Mouse (Mus musculus) hindbrain, embryonic 12.5 days (tissue): ENCODE results near the gene Garnl3. TPM values are rescaled to one million over a fixed set of nuclear protein-coding genes. Genes with fewer than 3 reads are reported as not detected.
A peak's percentile ranks its signal among the peaks of the same experiment; 100 is the strongest.

ENCODE experiments used
- ATAC-seq: fragments of 200-750 bp; cut with Nextera tagmentation; 2 replicates; pipeline ENCODE4 v1.8.0; 2017; ENCODE audit warnings: moderate TSS enrichment; ENCODE audit not compliant: low FRiP score
- H3K27ac ChIP-seq: fragments of 300-500 bp; sonication (generic); 2 replicates; pipeline ENCODE4 v1.5.1; 2016; ENCODE audit warnings: mild to moderate bottlenecking
- H3K27me3 ChIP-seq: fragments of 300-500 bp; sonication (generic); 2 replicates; pipeline ENCODE4 v1.6.1; 2016; ENCODE audit warnings: mild to moderate bottlenecking
- H3K36me3 ChIP-seq: fragments of 300-500 bp; sonication (generic); 2 replicates; pipeline ENCODE4 v1.6.1; 2016; ENCODE audit warnings: mild to moderate bottlenecking
- H3K4me1 ChIP-seq: fragments of 300-500 bp; sonication (generic); 2 replicates; pipeline ENCODE4 v1.6.1; 2016
- H3K4me2 ChIP-seq: fragments of 300-500 bp; sonication (generic); replicated peaks from 2 replicates; pipeline ENCODE4 v1.6.1; 2016; ENCODE audit warnings: mild to moderate bottlenecking
- H3K4me3 ChIP-seq: fragments of 300-500 bp; sonication (generic); 2 replicates; pipeline ENCODE4 v1.5.1; 2016; ENCODE audit warnings: mild to moderate bottlenecking
- H3K9ac ChIP-seq: fragments of 300-500 bp; sonication (generic); 2 replicates; pipeline ENCODE4 v1.6.1; 2016; ENCODE audit warnings: mild to moderate bottlenecking, moderate library complexity
- H3K9me3 ChIP-seq: fragments of 300-500 bp; sonication (generic); replicated peaks from 2 replicates; pipeline ENCODE4 v1.6.1; 2016; ENCODE audit warnings: mild to moderate bottlenecking
- WGBS: fragments of 180-500 bp; shearing (Covaris S2); methylation state at CpG from one replicate; pipeline ENCODE4 v1.1.7; 2016; 5-methylcytosine and 5-hydroxymethylcytosine counted together
- polyA plus RNA-seq: library from polyadenylated mRNA; unstranded; fragments of >200 nt; fragmentation: Nextera tagmentation; extraction: Ambion mirVana; gene quantifications from 2 replicates; pipeline ENCODE4 v1.2.1, GENCODE M21; 2016

Garnl3 gene
- polyA plus RNA-seq, 1 experiment from 2014 or later, result 20.6 TPM

DNA sequence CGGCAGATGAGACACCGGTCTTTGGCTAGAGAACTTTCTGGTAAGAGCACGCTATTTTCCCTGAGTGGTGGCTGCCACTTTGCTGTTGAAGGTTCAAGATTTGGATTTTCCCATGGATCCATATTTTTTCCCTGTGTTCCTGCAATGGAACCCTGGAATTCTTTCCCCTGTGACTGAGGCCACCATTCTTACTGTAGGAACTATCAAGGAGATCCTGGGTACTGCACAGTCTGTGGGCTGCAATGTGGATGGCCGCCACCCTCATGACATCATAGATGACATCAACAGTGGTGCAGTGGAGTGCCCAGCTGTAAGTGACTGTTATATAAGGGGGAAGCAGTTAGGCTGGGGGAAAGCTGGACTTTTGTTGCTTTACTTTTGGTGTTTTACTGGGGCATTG is 167.9 kb downstream of the Garnl3 start:
- Histone ChIP-seq H3K4me3 (no peak overlapping the region), H3K36me3 (peaks cover 20% of the 10 kb centered on the region), H3K9me3 (no peaks in the 10 kb centered on the region), H3K4me2 (peak overlapping the region; percentile 73), H3K4me1 (peaks cover 44% of the 10 kb centered on the region), H3K9ac (no peak overlapping the region), H3K27ac (no peak overlapping the region), H3K27me3 (no peaks in the 10 kb centered on the region)
- 69% methylated on average over 4 of the region's 4 CpGs for WGBS
- ATAC-seq, result no peak

DNA sequence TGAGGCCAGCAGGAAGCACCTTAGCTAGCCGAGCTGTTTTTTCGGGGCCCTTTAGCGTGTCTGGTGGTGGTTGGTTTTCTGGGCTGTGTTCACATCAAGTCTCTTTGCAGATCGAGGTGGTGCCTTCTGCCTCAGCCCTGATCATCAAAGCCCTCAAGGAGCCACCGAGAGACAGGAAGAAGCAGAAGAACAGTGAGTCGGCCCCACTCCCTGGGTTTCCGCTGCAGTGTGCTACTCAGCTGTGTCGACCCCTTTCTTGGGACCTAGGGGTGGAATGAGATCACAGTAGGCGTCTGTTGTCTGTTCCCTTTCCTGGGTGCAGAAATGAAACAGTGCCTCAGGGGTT is 168.6 kb downstream of the Garnl3 start:
- WGBS, result 6% methylated on average over 9 of the region's 9 CpGs
- peak overlapping the region; percentile 72 for H3K27ac ChIP-seq

DNA sequence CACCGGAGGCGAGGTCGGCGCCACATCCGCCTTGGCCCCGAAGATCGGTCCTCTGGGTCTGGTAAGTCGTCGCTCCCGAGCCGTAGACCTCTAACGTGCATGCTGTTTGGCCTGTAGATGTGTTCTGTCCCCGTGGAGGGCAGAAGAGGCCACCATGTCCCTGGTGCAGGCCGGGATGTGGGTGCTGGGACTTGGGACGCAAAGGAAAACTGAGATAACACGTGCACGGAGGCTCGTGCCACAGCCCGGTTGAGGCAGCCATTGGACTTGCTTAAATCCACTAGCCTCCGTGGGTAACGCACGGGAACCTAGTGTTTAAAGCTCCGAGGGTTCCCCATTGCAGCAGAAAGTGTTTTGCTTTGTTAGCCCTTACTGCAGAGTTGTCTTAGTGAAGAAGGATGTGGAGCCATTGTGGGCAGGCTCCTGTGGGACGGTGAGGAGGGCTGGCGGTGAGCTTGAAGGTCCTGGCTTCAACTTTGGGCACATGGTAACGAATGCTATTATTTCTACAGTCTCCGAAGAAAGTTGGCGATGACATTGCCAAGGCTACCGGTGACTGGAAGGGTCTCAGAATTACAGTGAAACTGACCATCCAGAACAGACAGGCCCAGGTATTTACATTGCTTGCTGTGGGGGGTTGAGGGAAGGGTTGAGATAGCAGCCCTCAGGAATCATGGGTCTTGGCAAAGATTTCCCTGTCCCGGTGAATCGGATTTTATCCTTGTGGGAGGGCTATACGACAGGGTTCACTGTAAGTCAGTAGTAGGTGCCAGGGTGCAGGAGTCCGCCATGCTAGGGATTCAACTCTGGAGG is 169.2 kb downstream of the Garnl3 start:
- peaks cover 37% of the 10 kb centered on the region for H3K4me1 ChIP-seq
- no peaks in the 10 kb centered on the region for H3K27me3 ChIP-seq
- no peak for ATAC-seq
- peak overlapping the region; percentile 93 for H3K9ac ChIP-seq
- peak overlapping the region; percentile 76 for H3K4me3 ChIP-seq
- H3K27ac ChIP-seq, result peak overlapping the region; percentile 72
- H3K36me3 ChIP-seq, result peaks cover 33% of the 10 kb centered on the region
- H3K9me3 ChIP-seq, result no peaks in the 10 kb centered on the region
- peak overlapping the region; percentile 73 for H3K4me2 ChIP-seq
- 1% methylated on average over 33 of the region's 33 CpGs for WGBS

More for the DNA sequence above, 168.6 kb downstream of the Garnl3 start:
- peaks cover 27% of the 10 kb centered on the region for H3K36me3 ChIP-seq
- H3K9me3 ChIP-seq, result no peaks in the 10 kb centered on the region
- H3K27me3 ChIP-seq, result no peaks in the 10 kb centered on the region
- peaks cover 42% of the 10 kb centered on the region for H3K4me1 ChIP-seq
- peak overlapping the region; percentile 76 for H3K4me3 ChIP-seq
- peak overlapping the region; percentile 73 for H3K4me2 ChIP-seq
- H3K9ac ChIP-seq, result peak overlapping the region; percentile 93
- no peak for ATAC-seq

DNA sequence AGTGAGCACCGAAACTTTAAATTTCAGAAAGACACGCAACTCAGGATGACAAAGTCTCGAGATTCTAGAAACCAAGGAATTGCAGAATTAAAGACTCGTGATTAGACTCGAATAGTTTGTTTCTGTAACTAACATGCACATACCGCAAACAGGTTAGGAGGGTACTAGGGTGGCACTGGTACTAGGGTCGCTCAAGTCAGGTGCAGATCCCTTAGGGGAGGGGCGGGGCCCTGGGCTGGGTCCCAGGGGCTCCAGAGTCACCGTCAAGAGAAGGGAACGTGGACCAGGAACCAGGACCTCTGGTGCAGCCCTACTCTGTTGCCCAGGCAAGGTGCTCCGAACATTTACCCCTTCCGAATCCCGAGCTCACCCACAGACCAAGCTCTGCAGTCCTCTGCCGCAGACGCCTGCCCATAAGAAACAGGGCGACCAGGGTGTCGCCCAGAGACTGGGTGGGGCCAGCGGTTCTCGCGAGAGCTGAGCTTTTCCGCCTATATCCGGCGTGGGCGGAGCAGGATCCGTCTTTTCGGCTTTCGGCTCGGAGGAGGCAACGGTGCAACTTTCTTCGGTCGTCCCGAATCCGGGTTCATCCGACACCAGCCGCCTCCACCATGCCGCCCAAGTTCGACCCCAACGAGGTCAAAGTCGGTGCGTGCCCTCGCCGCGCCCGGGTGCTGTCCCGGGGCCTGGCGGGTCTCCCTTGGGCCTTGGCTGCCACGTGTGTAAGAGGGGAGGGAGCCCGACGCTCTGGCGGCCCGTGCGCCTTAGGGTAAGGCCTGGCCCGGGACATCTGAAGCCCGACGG is 170.1 kb downstream of the Garnl3 start, which contains the start of the genes Rpl12 and Lrsam1:
Gene Rpl12, plus strand, starts transcription at position 368 of the 804 bp plus-strand sequence.
Gene Lrsam1, minus strand, starts transcription at position 423 of the 804 bp plus-strand sequence.
- H3K4me1 ChIP-seq, result peaks cover 33% of the 10 kb centered on the region
- H3K36me3 ChIP-seq, result peaks cover 40% of the 10 kb centered on the region
- 3% methylated on average over 55 of the region's 55 CpGs for WGBS
- H3K4me2 ChIP-seq, result peak within 1 kb of the TSS; percentile 73
- H3K9ac ChIP-seq, result peak within 1 kb of the TSS; percentile 93
- peak within 1 kb of the TSS; percentile 72 for H3K27ac ChIP-seq
- H3K27me3 ChIP-seq, result no peaks in the 10 kb centered on the region
- ATAC-seq, result peak; percentile 93
- H3K4me3 ChIP-seq, result peak within 1 kb of the TSS; percentile 76
- no peaks in the 10 kb centered on the region for H3K9me3 ChIP-seq

DNA sequence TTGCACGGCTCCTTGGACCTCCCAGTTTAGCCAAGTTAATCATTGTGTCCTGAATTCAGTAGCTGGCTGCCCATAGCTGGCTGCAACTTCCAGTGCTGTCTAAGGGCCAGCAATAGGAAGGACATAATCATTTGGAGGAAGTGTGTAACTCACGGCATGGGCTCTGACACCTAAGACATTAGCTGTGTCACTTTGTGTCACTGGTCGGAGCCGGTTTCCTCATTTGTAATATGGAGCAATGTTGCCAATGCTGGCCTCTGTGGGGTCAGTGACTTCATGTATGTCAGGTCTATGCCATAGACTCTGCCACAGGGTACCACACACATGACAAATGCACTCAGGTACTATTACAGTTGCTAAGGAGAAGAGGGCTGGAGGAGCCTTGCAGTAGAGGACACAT is 171.2 kb downstream of the Garnl3 start:
- Histone ChIP-seq H3K27me3 (no peaks in the 10 kb centered on the region), H3K4me2 (peak overlapping the region; percentile 73), H3K9me3 (no peaks in the 10 kb centered on the region), H3K4me3 (no peak overlapping the region), H3K36me3 (peaks cover 51% of the 10 kb centered on the region), H3K4me1 (peaks cover 29% of the 10 kb centered on the region), H3K9ac (peak overlapping the region; percentile 93; the same call in 1 of the 2 replicates), H3K27ac (no peak overlapping the region)
- WGBS, result 86% methylated on average over 4 of the region's 4 CpGs
- no peak for ATAC-seq

DNA sequence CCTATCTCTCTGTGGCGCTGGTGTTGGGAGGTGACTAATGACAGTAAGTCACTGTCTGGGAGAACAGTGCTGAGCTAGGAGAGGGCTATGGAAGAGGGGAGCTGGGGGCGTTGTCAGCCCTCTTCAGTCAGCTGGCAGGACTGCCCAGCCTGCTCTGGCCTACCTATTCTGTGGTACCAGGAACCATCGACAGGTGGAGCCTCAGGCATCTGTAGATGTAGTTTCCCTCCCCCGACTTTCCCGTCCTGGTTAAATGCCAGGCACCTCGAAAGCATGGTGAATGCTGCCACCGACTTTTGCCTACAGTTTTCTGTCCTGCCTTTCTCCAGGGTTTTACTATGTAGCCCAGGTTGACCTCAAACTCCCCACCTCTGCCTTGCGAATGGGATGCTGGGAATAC is 174.1 kb downstream of the Garnl3 start:
- 61% methylated on average over 8 of the region's 8 CpGs for WGBS
- Histone ChIP-seq H3K4me1 (peaks cover 12% of the 10 kb centered on the region), H3K4me3 (no peak overlapping the region), H3K27me3 (no peaks in the 10 kb centered on the region), H3K4me2 (no peak overlapping the region), H3K9me3 (no peaks in the 10 kb centered on the region), H3K27ac (no peak overlapping the region), H3K9ac (no peak overlapping the region), H3K36me3 (peaks cover 55% of the 10 kb centered on the region)
- ATAC-seq, result no peak

DNA sequence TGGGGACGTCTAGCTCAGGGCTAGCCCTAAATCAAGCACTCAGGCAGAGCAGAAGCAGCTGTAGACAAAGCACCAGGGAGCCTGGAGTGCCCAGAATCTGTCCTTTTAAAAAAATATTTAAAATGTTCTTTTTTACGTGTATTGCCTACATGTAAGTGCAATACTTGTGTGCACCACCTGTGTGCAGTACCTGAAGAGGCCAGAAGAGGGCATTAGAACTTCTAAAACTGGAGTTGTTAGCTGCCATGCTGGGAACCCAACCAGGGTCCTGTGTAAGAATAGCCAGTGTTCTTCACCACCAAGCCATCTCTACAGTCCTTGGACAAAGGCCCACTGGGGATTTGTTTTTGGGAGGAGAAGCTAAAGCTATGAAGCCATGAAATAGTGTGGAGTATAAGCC is 176.9 kb downstream of the Garnl3 start:
- WGBS, result 93% methylated on average over 2 of the region's 2 CpGs
- H3K27me3 ChIP-seq, result no peaks in the 10 kb centered on the region
- H3K27ac ChIP-seq, result no peak overlapping the region
- peaks cover 78% of the 10 kb centered on the region for H3K36me3 ChIP-seq
- H3K9me3 ChIP-seq, result no peaks in the 10 kb centered on the region
- no peak overlapping the region for H3K9ac ChIP-seq
- no peak for ATAC-seq
- no peak overlapping the region for H3K4me3 ChIP-seq
- H3K4me1 ChIP-seq, result peaks cover 3% of the 10 kb centered on the region; the same call in 1 of the 2 replicates
- H3K4me2 ChIP-seq, result no peak overlapping the region

DNA sequence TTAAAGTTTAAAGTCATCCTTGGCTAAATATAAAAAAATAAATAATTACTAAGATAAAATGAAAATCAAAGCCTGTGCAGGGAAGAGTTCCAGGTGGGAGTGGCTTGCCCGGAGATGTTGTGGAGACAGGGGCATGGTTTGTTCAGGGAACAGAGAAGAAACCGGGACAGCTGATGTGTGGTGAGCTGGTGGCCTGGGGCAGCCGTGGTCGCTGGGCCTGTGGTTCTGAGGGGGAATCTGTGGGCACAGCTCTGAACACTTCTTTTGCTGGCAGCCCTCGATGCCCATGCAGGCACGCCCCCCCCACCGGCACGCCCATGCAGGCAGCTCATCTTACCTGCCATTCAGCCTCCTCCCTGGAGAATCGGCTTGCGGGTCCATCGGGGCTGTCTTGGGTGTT is 184.0 kb downstream of the Garnl3 start:
- Histone ChIP-seq H3K4me3 (no peak overlapping the region), H3K4me2 (no peak overlapping the region), H3K27me3 (no peaks in the 10 kb centered on the region; the same call in 1 of the 2 replicates), H3K27ac (no peak overlapping the region), H3K9ac (no peak overlapping the region), H3K9me3 (no peaks in the 10 kb centered on the region), H3K36me3 (peaks cover 78% of the 10 kb centered on the region), H3K4me1 (no peaks in the 10 kb centered on the region)
- WGBS, result 88% methylated on average over 11 of the region's 11 CpGs
- ATAC-seq, result no peak

DNA sequence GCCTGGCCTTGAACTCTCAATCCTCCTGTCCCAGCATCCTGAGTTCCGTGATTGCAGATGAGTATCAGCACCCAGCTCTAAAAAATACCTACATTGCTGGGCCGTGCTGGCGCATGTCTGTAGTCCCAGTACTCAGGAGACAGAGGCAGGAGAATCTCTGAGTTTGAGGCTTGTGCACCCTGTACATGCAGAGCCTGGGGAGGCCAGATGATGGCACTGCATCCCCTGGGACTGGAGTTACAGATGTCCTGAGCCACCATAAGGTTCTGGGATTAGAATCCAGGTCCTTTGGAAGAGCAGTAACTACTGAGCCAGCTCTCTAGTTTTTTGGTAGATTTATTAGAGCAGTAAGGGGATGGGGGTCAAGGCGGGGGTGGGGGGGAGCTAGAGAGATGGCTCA is 191.0 kb downstream of the Garnl3 start:
- Histone ChIP-seq H3K4me2 (no peak overlapping the region), H3K4me3 (no peak overlapping the region), H3K9ac (no peak overlapping the region), H3K27ac (no peak overlapping the region), H3K36me3 (peaks cover 82% of the 10 kb centered on the region), H3K4me1 (no peaks in the 10 kb centered on the region), H3K9me3 (no peaks in the 10 kb centered on the region), H3K27me3 (no peaks in the 10 kb centered on the region; the same call in 1 of the 2 replicates)
- no peak for ATAC-seq
- 95% methylated on average over 4 of the region's 4 CpGs for WGBS

DNA sequence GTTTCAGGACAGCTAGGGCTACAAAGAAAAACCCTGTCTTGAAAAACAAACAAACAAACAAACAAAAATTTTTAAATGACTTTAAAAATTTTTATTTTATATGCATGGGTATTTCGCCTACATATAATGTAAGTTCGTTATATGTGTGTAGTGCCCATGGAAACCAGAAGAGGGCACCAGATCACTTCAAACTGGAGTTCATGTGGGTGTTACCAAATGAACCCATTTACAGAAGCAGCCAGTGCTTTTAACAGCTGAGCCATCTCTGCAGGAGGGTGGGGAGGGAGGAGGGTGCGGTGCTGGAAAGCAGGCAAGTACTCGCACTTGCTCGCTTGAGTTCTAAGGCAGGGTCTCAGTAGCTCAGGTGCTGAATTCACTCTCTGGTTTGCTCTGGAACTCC is 192.0 kb downstream of the Garnl3 start:
- no peaks in the 10 kb centered on the region for H3K4me1 ChIP-seq
- 65% methylated on average over 5 of the region's 5 CpGs for WGBS
- ATAC-seq, result no peak
- H3K4me2 ChIP-seq, result no peak overlapping the region
- H3K9me3 ChIP-seq, result no peaks in the 10 kb centered on the region
- H3K36me3 ChIP-seq, result peaks cover 80% of the 10 kb centered on the region
- H3K4me3 ChIP-seq, result no peak overlapping the region
- H3K27ac ChIP-seq, result no peak overlapping the region
- H3K27me3 ChIP-seq, result no peaks in the 10 kb centered on the region
- no peak overlapping the region for H3K9ac ChIP-seq

DNA sequence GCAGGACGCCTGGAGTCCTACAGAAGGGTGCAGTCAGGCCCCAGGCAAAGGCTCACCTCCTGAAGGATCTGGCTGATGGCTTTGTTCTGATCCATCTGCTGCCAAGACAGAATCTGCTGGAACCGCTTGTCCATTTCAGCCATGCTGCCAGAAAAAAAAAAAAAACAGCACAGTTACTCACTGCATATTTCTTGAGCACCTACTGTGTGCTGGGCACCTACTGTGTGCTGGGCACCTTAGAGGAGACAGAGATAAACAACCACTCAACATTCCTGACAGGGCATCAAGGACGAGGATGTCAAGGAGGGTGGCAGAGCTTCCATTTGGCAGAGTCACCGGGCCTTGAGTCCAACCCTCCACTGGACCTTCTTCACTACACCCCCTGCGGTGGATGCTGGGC is 192.7 kb downstream of the Garnl3 start:
- no peaks in the 10 kb centered on the region for H3K27me3 ChIP-seq
- no peaks in the 10 kb centered on the region for H3K9me3 ChIP-seq
- H3K4me3 ChIP-seq, result no peak overlapping the region
- no peak overlapping the region for H3K27ac ChIP-seq
- peaks cover 82% of the 10 kb centered on the region for H3K36me3 ChIP-seq
- H3K4me1 ChIP-seq, result no peaks in the 10 kb centered on the region
- 92% methylated on average over 5 of the region's 5 CpGs for WGBS
- no peak overlapping the region for H3K9ac ChIP-seq
- no peak overlapping the region for H3K4me2 ChIP-seq
- ATAC-seq, result no peak
